Mouse (Mus musculus) gonadal fat pad, adult 2 months (tissue): ENCODE measurements around the gene Hvcn1. TPM values are rescaled to one million over a fixed set of nuclear protein-coding genes. Genes with fewer than 3 reads are reported as not detected.

Source experiments
- DNase-seq: peaks from one replicate; pipeline ENCODE4 v3.0.0-alpha.2; 2012; ENCODE audit warnings: low read depth
- polyA plus RNA-seq: library from polyadenylated mRNA; depleted of rRNA; stranded (reverse); fragments of >200 nt; gene quantifications from 2 replicates; pipeline ENCODE4 v1.2.3, GENCODE M21; 2012

The Hvcn1 gene
- polyA plus RNA-seq, 1 experiment: 38.3 TPM

DNA sequence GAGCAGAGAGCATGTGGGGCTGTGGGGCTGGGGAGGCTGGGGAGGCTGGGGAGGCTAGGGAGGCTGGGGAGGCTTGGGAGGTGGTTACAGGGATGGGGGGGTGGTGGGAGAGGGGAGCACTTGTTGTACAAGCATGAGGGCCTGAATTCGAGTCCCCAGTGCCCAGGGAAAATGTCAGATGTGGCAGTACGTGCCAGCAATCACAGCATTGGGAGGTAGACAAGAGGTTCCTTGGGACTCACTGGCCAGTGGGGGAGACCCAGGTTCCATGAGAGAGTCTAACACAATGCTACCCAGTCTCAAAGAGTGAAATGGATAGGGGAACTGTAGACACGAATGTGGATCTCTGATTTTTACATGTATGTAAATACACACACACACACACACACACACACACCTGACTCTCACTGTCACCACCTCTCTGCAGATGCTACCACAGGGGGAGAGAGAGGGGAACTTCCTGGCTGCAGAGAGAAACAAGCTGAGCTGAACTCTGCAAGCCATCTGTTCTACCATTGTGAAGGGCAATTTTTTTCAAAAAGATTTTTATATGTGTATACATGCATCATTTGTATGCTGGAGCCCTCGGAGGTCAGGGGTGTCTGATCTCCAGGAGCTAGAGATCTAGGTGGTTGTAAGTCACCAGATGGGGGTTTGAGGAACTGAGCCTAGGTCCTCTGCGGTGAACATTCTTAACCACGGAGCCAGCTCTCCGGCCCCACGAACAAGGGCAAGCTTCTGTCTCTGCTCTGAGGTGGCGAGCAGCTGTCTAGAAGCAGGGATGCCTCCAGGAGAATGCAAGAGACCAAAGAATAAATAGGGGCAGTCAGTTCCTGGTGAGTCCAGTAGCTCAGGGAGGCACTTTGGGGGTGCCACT, 28.0 kb downstream of the Hvcn1 start:
- no peak for DNase-seq

GRCm38 (mm10) chr5:122235196-122235836, 28.7 kb downstream of the Hvcn1 start:
- no peak for DNase-seq

DNA sequence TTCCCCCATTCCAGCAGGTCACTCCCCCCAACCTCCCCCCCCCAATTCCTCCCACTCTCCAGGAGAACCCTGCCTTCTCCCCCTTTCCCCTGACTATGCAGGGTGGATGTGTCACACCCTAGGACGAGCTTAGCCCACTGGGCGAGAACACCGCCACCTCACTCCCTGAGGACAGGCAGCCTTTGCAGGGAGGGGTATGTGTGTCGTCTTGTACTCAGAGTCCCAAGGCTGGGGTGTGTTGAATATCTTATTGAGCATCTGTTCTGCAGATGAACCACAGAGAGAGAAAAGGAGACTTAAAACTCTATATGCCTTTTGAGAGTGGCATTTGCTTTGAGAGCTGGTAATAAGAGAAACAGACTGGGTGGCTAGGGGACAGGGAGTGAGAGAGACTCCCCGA, 30.6 kb downstream of the Hvcn1 start:
- no peak for DNase-seq

GRCm38 (mm10) chr5:122239618-122240017, 33.0 kb downstream of the Hvcn1 start:
- DNase-seq: no peak

DNA sequence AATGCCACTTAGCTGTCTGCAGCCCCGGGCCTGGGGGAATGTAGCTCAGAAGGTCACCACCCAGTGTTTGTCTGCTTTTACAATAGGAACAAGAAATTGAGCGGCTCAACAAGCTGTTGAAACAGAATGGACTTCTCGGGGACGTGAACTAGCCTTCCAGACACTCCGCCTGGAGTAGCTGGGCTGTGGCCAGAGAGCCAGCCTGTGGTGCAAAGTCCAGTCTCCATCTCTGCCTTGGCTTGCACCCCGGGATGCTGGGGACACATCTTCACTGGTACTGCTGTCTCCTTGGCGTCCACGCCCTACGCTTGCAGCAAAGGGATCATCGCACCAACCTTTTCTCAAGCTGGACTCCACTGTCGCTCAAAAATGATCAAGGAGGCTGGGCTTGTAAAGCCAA, 33.9 kb downstream of the Hvcn1 start:
- DNase-seq: no peak

DNA sequence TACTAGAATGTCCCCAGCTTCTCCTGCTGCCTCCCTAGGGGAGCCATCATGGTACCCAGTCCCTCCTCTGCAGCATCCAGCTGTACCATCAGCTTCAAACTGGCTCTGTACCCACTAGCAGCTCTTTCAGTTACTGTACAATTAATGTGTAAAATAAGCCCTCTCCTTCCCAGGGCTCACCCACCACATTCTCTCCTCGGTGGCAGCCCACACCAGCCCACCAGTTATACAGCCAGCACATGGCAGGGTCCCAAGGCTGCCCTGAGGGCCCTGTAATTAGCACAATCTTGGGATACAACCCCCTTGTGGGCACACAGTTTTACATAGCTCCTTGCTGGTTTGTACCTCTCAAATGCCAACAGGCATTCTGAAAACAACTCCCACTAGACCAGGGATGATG, 34.4 kb downstream of the Hvcn1 start:
- DNase-seq: no peak

DNA sequence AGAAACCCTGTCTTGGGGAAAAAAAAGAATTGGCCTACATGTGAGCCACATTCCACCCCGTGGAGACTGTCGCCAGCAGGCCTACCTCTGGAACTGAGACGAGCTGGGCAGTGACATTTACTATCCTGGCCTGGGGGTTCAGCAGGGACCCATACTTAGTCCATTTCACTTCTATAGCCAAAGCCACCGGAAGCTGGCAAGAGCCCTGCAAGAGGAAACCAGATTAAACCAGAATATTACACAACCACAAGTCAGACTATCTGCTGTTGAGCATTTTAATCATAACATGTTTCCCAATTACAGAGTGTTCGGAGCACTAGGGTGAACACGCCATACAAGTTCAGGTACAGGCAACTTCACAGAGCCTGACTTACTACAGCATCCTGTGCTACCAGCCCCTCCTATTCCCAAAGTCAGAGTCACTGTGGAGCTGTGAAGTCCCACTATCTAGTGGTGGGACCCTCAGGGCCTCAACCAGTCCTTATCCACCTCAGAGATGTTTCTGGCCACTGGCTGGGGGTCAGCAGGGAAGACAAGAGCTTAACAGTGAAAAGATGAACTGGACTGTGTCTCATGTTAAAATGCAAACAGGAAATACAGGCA, 36.0 kb downstream of the Hvcn1 start:
- peak; percentile 52 for DNase-seq

DNA sequence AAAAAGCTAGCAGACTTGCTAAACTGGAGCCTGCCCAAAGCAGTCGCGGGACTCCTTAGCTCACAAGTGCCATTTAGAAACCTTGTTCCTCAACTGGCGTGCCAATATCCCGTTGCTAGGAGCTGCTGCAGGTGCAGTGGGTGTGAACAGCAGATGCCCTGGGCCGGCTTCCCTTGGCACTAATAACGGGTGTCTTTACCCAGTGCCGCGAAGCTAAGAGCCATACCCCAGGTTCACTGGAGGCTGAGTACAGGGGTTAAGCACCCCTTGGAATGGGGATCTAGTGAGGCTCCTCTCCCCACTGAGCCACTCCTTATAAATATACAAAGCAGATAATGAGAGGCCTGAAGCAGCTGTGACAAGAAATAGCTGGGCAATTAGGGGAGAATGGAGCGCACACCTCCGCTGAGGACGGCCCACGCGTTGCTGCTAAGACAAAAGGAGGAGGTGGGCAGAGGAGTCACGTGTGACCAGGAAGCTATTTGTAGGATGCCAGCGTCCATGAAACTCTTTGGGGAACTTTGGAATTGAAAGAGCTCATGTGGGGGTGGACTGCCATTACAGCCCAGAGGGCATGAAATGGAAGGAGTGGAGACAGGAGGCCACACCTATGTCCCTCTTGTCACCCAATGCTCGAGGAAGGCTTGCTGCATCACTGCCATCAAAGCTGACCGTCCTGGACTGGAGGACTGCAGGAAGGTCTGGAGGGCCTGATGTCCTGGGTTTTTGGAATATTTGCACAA, 37.3 kb downstream of the Hvcn1 start:
- DNase-seq: no peak

DNA sequence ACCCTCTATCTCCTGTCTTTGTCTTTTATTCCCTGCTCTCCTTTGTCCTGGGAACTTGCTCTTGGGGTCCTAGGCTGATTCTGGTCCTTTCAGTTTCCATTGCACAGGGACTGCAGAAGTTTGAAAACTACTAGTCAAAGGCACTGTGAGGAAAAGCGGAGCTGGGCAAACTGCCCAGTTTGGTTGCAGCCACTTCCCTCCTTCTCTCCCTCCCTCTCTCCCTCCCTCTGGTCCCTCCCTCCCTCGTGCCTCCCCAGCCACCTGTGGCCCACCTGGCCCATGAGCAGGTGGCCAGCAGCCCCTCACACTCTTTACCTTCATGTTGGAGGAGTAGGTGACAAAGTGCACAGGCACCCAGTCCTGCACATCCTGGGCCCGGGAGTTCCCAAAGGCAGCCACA, 38.6 kb downstream of the Hvcn1 start:
- no peak for DNase-seq

GRCm38 (mm10) chr5:122246547-122247167, 40.1 kb downstream of the Hvcn1 start:
- DNase-seq: no peak

DNA sequence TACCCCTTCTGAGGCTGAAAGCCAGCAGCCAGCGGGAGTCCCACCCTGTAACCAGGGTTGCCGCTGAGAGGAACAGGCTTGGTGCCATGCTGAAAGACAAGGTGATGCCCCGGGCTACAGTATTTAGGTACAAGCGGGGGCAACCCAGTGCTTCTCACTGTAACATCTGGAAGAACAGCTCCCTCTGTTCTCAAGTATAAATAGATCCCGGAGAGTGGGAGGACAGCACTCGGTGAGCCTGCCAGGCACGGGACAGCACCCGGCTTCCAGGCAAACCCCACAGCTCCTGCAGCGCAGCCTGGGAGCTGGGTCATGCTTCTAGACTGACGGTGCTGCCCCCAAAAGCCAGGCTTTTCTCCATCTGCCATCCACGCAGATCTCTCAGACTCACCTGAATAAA, 40.9 kb downstream of the Hvcn1 start:
- no peak for DNase-seq

DNA sequence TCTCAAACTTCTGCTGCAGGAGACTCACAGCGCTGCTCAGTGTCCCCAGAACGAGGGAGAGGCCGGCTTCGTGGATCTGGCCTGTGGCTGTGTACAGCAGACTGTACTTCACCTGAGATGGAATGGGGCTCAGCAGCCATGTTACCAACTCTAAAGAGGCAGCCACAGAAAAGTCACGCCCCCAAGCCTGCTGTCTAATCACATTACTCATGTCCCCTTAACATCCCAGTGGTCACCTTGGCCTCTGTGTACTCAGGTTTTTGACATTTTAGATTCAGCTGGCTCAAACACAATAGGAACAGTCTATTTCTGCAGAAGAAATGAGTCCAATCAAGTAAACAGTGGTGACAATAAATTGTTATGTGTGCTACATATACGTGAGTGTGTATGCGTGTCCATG, 41.3 kb downstream of the Hvcn1 start:
- no peak for DNase-seq

DNA sequence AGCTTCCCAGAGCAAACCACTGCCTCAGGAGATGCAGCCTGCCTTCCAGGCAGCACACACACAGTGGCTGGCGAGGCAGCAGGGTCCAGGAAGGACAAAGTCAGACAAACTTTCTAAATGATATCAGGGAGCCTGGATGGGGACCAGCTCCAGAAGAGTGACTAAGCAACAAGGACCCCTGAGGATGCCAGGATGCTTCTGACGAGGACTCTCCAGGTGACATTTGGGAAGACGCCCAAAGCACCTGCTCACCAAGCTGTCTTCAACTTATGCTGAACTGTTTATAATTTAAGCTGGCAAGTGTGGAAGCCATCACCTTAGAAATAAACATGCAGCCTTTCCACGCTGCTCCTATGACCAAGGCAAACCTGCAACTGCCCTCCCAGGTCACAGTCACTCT, 42.7 kb downstream of the Hvcn1 start:
- no peak for DNase-seq

- no peak for DNase-seq
Observed at GRCm38 (mm10) chr5:122251895-122252606, 45.4 kb downstream of the Hvcn1 start.

- no peak for DNase-seq
Observed at GRCm38 (mm10) chr5:122258027-122258741, 51.6 kb downstream of the Hvcn1 start.

DNA sequence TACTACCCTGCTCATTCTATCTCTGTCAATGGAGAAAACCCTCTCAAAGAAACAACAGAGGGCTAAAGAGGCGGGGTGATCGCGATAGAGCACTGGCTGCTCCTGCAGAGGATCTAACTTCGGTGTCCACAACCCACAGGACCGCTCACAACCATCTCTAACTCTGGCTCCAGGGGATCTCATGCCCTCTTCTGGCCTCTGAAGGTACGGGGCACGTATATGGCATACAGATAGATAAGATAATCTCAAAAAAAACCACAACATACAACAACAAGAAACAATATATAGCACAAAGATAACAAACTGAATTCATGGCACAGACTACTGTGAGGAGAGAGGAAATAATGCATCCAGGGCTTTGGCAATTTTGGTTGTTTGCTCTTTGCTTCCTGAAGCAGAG, 55.5 kb downstream of the Hvcn1 start:
- no peak for DNase-seq

GRCm38 (mm10) chr5:122263933-122264905, 57.6 kb downstream of the Hvcn1 start, which contains the start of gene Tctn1:
TSS of gene Tctn1 (minus strand) at chr5:122264460.
- no peak for DNase-seq

DNA sequence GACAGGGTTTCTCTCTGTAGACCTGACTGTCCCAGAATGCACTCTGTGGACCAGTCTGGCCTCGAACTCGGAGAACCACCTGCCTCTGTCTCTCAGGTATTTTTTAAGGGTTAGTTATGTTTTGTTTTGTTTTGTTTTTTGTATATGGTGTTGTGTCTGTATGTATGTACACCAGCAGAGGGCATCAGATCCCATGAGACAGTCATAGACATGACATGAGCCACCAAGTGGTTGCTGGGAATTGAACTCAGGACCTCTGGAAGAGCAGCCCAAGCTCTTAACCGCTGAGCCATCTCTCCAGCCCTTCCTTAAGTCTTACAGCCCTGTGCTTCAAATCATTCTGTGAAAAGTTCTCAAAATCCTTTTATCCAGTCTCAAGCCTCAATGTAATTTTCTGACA, 58.6 kb downstream of the Hvcn1 start:
- DNase-seq: no peak

DNA sequence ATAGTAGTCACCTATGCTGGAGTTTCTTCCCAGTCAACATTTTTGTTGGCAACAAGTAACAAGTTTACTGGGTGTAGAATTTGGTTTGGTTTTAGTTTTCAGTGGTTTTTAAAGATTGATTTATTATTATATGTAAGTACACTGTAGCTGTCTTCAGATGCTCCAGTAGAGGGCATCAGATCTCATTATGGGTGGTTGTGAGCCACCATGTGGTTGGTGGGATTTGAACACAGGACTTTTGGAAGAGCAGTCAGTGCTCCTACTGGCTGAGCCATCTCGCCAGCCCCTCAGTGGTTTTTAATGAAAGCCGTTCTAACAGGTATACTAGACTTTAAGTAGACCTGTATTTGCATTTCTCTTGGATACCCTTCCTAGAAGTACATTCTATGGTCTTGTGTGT, 59.3 kb downstream of the Hvcn1 start:
- DNase-seq: no peak
